Mouse (Mus musculus): ENCODE data around the gene Epha10. TPM values are rescaled to one million over a fixed set of nuclear protein-coding genes. Genes with fewer than 3 reads are reported as not detected.

Gene Epha10
- polyA plus RNA-seq, 1 experiment from 2014 or later: 17.0 TPM

Other genes starting within 250 kb of the Epha10 start
- gene Pou3f1, start 224.1 kb upstream of the Epha10 start, polyA plus RNA-seq (2015; fragmentation: Nextera tagmentation; extraction: Ambion mirVana): 12.3 and 14.4 TPM in 2 replicates
- 39.8 and 43.8 TPM in 2 replicates for gene Utp11, start 187.3 kb upstream of the Epha10 start, polyA plus RNA-seq (2015; fragmentation: Nextera tagmentation; extraction: Ambion mirVana)
- 1.5 and 1.7 TPM in 2 replicates for gene Fhl3, start 180.2 kb upstream of the Epha10 start, polyA plus RNA-seq (2015; fragmentation: Nextera tagmentation; extraction: Ambion mirVana)
- 98.1 and 106 TPM in 2 replicates for gene Sf3a3, start 166.1 kb upstream of the Epha10 start, polyA plus RNA-seq (2015; fragmentation: Nextera tagmentation; extraction: Ambion mirVana)
- 24.4 and 26.6 TPM in 2 replicates for gene Inpp5b, start 139.0 kb upstream of the Epha10 start, polyA plus RNA-seq (2015; fragmentation: Nextera tagmentation; extraction: Ambion mirVana)
- gene Mtf1, start 78.8 kb upstream of the Epha10 start, polyA plus RNA-seq (2015; fragmentation: Nextera tagmentation; extraction: Ambion mirVana): 9.9 and 10.9 TPM in 2 replicates
- gene Yrdc, start 30.2 kb upstream of the Epha10 start, polyA plus RNA-seq (2015; fragmentation: Nextera tagmentation; extraction: Ambion mirVana): 39.1 and 41.6 TPM in 2 replicates
- gene 1110065P20Rik, start 29.7 kb upstream of the Epha10 start, polyA plus RNA-seq (2015; fragmentation: Nextera tagmentation; extraction: Ambion mirVana): 81.9 and 94.4 TPM in 2 replicates
- gene Maneal, start 18.7 kb upstream of the Epha10 start, polyA plus RNA-seq (2015; fragmentation: Nextera tagmentation; extraction: Ambion mirVana): 10.3 and 11.0 TPM in 2 replicates
- 16.1 and 17.0 TPM in 2 replicates for gene 9930104L06Rik, start 56.1 kb downstream of the Epha10 start, polyA plus RNA-seq (2015; fragmentation: Nextera tagmentation; extraction: Ambion mirVana)
- gene Cdca8, start 58.4 kb downstream of the Epha10 start, polyA plus RNA-seq (2015; fragmentation: Nextera tagmentation; extraction: Ambion mirVana): 19.7 and 26.1 TPM in 2 replicates
- 1.7 and 2.2 TPM in 2 replicates for gene Rspo1, start 105.5 kb downstream of the Epha10 start, polyA plus RNA-seq (2015; fragmentation: Nextera tagmentation; extraction: Ambion mirVana)
- gene Gnl2, start 135.7 kb downstream of the Epha10 start, polyA plus RNA-seq (2015; fragmentation: Nextera tagmentation; extraction: Ambion mirVana): 95.9 and 104 TPM in 2 replicates
- 1.2 and 1.7 TPM in 2 replicates for gene Dnali1, start 184.8 kb downstream of the Epha10 start, polyA plus RNA-seq (2015; fragmentation: Nextera tagmentation; extraction: Ambion mirVana)
- gene Snip1, start 185.8 kb downstream of the Epha10 start, polyA plus RNA-seq (2015; fragmentation: Nextera tagmentation; extraction: Ambion mirVana): 23.2 and 24.8 TPM in 2 replicates
- gene Meaf6, start 204.2 kb downstream of the Epha10 start, polyA plus RNA-seq (2015; fragmentation: Nextera tagmentation; extraction: Ambion mirVana): 181 and 186 TPM in 2 replicates
- not detected in 2 replicates for gene Zc3h12a, start 246.9 kb downstream of the Epha10 start, polyA plus RNA-seq (2015; fragmentation: Nextera tagmentation; extraction: Ambion mirVana)